Mouse (Mus musculus): ENCODE results near the gene Ltbp1. TPM values are rescaled to one million over a fixed set of nuclear protein-coding genes. Genes with fewer than 3 reads are reported as not detected.

The Ltbp1 gene
- polyA plus RNA-seq, 1 experiment, result 7.6 TPM

DNA sequence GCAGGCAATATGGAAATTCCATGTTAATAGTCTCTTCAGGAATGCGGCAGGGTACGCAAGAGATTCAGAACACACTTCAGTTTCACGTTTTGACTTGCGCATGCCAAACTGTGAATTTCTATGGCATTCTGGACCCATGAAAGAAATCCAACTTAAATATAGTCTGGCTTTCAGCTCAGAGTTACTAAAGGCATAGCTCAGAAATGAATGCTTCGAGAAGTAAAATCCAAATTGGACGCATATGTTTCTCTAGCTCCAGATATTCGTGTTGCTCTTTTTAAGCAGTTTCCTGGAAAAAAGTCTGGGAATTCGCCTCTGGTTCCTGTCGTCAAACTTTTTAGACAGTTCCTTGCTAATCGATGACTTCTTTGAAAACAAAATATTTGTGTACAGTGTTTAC lies 318.4 kb downstream of the Ltbp1 start:
- 91% methylated on average over 10 of the region's 10 CpGs for WGBS
- DNase-seq (ENCODE audit: low read depth, low spot score), result no peak

DNA sequence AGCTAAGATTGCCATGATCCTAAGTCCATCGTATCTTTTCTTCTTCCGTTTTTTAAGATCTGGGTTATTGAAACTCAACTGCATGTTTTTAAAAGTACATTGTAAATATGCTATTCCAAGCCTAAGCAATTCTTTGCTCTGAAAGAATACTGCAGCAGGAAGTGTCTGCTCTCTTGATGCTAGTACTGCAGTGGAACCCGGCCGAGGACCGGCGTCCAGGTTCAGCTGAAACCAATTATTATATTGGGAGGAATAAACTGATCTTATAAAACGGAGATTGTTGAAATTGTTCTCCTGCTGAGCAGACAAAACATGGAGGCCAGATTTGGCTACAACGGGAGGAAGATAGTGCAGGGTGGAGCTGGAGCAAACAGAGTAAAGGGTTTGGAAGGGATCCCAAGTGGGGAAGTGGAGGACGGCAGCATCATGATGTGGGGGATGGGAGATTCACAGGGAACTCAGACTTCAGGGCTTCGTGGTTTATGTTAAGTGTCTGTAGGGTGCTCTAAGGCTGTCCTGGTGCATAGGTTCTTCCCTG lies 322.8 kb downstream of the Ltbp1 start:
- no peak for DNase-seq (ENCODE audit: low read depth, low spot score)
- 61% methylated on average over 10 of the region's 10 CpGs for WGBS

DNA sequence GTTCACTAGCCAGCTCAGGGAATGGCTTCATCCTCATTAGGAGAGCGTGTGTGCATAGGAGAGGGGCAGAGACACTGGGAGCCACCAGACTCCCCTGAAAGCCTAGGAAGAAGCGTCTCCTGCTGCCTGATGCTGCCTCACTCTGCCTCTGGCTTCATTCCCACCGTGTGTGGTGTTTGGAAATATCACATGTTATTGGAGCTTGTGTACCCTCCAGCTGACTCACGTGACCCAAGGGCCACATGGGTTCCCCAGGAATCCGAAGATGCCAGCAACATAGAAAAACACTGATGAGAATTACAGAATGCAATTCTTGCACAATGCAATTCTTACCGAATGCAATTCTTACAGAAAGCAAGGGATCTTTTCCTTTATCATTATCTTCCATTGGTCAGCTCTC lies 325.0 kb downstream of the Ltbp1 start:
- DNase-seq (ENCODE audit: low read depth, low spot score), result no peak
- WGBS, result 82% methylated on average over 6 of the region's 6 CpGs

DNA sequence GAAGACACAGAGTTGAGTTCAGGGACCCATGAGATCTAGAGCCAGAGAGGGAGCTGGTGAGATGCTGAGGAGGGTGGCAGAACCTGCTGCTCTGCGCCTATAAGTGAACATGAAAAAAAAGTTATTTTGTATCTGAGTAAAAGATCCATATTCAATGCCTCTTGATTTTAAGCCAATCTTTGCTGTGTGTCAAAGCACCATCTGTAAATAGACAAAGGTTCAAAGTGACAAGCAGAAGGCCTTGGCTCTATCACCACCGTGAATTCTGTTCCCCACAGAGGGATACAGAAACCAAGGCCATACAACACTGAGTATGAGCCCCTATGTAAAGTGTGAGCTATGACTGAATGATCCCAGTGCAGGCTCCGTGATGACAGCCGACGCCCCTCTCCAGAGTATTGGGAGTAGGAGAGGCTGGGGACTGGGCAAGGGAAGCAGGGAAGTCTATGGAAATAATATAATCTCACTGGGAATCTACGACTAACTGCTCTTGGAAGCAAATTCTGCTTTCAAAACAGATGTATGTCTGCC lies 326.1 kb downstream of the Ltbp1 start:
- 65% methylated on average over 6 of the region's 6 CpGs for WGBS
- no peak for DNase-seq (ENCODE audit: low read depth, low spot score)

DNA sequence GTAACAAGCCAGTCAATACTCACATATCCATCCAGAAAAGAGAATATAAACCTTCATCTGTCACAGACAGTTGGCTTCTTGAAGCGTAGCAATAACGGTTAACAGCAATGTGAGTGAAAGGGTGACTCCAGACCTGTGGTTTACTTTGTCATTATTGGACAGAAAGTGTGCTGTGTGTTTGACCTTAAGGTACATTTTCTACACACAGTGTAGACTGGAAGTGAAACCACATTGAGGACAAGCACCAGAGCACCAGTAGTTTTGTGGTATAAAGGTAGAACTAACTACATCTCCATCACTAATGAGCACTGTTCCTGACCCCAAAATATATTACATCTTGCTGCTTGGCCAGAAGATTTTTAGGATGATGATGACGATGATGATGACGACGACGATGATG lies 326.9 kb downstream of the Ltbp1 start:
- 95% methylated on average over 6 of the region's 6 CpGs for WGBS
- DNase-seq (ENCODE audit: low read depth, low spot score), result no peak

DNA sequence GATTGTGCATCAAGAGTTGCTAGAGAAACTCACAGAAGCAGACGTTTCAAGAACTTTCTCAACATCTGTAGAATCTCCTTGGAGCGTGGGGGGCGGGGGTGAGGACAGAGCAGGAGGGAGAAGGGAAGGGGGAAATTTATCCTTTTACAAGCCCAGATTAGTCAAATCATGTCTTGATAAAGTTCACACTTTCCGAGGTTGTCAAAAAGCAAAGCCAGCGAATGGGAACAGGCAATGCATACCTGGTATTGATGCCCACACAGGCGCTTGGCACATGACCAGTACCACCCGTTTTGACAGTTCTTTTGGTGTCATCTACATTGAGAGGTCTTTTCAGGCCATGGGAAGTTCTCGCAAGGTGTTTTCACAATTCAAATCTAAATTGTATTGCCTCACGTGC lies 327.6 kb downstream of the Ltbp1 start:
- no peak for DNase-seq (ENCODE audit: low read depth, low spot score)
- WGBS, result 88% methylated on average over 9 of the region's 9 CpGs

DNA sequence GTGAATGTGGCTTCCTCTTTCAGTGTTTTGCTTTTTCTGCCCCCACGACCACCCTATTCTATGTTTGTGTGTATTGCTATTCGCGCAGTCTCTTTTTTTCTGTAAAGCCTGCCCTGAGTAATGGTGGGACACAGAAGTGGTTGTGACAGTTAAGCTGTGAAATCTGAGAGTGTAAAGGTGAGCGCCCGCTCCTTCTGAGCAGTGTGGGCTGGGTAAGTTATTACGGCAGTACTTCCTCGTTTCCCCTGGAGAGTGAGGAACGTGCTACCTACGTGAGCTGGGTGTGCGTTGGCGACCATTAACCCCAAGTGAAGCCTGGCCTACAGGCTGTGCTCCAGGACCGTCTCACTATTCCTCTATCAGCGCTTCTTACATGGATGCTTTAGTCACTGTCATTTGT lies 328.4 kb downstream of the Ltbp1 start:
- DNase-seq (ENCODE audit: low read depth, low spot score), result no peak
- 61% methylated on average over 13 of the region's 13 CpGs for WGBS

DNA sequence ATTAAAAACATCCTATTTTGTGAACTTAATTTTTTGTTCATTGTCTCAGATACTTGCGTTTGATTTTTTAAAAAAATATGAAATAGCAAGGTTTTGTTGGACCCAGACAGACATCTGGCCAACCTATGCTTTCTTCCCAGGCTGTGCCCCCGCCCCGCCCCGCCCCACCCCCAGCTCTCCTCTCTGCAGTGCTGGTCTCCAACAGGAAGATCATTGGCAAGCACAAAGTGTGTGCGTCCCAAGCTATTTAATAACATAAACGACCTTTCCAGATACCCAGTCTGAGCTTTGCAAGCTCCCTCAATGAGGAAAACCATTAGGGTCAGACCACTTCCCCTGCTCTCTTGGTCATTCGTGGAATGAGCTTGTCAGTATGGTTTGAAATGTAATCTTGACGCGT lies 330.3 kb downstream of the Ltbp1 start:
- 68% methylated on average over 9 of the region's 9 CpGs for WGBS
- DNase-seq (ENCODE audit: low read depth, low spot score), result no peak

DNA sequence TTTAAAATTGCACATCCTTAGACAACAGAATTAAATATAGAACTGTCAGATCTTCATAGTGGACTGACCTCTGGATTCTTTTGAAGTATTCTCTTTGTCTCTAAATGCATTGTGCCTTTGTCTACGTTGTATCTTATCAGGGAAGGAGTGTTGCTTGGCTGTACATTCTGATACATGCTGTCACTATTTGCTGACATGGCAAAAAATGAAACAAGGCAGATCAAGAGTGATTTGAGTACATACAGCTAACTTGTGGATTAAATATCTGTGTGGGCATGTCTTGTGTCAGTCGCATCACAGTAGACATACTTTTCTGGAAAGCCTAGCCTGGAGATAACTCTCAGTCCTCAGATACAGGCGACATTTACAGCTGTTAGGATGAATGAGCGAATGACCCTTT lies 335.9 kb downstream of the Ltbp1 start:
- DNase-seq (ENCODE audit: low read depth, low spot score), result no peak
- WGBS, result 81% methylated on average over 4 of the region's 4 CpGs

DNA sequence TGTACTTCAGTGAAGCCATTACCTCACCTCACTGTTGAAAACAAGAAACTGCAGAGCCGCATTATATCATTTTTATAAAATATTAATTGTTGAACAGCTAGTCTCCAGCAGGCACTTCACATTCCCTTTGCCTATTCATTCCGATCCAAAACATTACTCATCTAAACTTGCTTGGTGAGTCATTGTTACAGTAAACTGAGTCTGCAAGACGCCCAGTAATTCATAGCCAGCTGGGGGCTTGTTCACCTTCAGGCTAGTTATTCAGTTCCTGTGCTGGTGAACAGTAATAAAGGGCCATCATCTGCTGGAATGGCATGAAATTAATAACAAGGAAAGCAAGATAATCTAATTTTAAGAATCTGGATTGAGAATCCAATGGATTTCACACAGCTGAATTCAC lies 339.7 kb downstream of the Ltbp1 start:
- WGBS, result 68% methylated on average over 3 of the region's 3 CpGs
- no peak for DNase-seq (ENCODE audit: low read depth, low spot score)

DNA sequence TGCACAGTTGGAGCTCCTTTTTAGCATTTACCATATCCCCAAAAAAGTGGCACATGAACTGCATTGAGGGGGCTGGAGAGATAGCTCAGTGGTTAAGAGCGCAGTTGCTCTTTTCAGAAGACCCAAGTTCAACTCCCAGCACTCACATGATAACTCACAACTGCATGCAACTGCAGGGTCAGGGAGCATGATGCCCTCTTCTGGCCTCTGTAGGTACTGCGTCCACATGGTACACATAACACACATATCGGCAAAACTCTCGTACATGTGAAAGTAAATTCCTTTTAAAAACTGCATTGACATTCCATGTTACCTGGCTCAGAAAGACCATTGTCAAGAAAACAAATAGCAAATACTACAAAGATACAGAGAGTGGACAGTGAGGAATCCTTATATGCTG lies 342.0 kb downstream of the Ltbp1 start:
- WGBS, result 99% methylated on average over 4 of the region's 4 CpGs
- no peak for DNase-seq (ENCODE audit: low read depth, low spot score)

DNA sequence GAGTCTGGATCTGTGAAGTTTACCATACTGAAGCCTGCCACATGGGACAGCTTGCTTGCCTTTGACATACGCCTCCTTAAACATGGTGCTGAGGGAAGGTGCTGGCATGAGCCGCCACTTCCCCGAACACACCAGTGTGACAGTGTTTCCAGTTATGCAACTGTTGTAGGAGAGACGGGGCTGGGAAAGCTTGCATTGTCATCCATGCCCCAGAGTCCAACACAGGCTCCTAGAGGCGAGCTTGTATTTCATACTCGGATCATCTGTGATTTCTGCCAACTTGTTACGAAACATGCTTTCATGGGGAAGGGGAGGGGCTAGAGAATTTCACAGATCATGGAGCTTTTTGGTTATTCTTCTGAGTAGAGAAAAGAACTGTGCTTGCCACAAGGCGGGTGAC lies 343.7 kb downstream of the Ltbp1 start:
- WGBS, result 68% methylated on average over 8 of the region's 8 CpGs
- no peak for DNase-seq (ENCODE audit: low read depth, low spot score)

DNA sequence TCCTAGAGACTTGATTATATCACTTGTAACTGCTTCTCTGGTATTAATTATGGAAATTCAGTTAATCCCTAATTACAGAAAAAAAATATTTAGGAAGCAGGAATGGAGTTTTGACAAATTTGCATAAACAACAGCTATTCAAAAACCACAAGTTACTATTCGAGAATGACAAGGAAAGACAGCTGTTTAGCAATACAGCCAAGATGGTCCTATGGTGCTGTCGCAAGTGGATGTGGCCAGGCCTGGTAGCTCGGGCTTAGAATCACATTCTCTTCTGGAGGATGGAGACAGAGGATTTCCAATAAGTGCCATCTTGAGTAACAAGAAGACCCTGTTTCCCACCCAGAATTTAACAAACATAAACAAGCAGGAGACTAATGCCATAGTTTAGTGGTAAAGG lies 344.2 kb downstream of the Ltbp1 start:
- WGBS, result 81% methylated on average over 3 of the region's 3 CpGs

DNA sequence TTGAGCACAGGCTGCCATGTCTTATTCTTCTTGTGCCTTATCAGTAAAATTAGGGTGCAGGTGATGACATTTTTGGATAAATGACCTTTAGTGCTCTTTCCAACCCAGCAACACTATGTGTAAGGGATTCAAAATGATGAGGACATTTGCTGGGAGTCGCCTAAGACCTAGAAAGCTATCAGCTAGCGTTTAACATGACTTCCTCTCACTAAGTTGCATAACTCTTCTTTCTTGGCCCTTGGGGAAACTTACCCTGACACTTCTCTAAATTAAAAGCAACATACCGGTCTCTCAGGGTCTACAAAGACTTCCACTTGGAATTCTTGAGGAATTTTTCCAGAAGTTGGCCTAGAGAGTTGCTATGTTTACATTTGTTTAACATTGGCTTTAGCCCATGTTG lies 348.0 kb downstream of the Ltbp1 start:
- 74% methylated on average over 3 of the region's 3 CpGs for WGBS
- DNase-seq (ENCODE audit: low read depth, low spot score), result no peak

More for the DNA sequence above, 344.2 kb downstream of the Ltbp1 start:
- no peak for DNase-seq (ENCODE audit: low read depth, low spot score)

DNA sequence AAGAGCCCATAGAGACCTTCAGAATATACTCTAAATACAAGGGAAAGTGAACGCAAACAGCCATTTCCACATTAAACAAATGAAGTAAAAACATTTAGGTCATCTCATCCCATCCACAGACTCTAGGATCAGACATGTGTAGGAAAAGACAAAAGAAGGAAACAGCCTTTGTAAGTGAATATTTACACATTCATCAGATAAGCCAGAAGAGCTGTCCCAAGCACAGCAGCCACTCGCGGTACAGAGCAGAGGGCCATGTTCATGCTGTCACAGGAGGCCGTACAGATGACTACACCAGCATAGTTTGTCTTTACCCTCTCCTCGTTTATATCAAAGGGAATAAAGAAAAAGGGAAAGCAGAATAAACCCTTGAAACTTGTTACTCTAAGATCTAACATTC lies 350.1 kb downstream of the Ltbp1 start:
- WGBS, result 59% methylated on average over 5 of the region's 5 CpGs
- no peak for DNase-seq (ENCODE audit: low read depth, low spot score)

DNA sequence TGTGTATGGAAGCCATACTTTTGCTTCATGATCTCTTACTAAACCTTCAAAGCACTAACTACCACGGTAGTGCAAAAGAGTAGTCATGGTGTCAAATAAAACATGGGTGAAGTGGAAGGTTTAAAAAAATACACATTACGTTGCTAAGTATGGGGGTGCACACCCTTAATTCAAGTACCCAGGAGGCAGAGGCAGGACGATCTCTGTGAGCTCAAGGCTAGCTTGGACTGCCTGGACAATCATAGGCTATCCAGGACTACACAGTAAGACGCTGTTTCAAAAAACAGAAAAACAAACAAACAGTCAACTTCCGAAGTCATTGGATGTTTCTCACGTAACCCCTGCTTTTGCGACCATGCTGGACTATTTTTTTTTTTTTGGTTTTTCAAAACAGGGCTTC lies 354.7 kb downstream of the Ltbp1 start:
- no peak for DNase-seq (ENCODE audit: low read depth, low spot score)
- 89% methylated on average over 7 of the region's 7 CpGs for WGBS

DNA sequence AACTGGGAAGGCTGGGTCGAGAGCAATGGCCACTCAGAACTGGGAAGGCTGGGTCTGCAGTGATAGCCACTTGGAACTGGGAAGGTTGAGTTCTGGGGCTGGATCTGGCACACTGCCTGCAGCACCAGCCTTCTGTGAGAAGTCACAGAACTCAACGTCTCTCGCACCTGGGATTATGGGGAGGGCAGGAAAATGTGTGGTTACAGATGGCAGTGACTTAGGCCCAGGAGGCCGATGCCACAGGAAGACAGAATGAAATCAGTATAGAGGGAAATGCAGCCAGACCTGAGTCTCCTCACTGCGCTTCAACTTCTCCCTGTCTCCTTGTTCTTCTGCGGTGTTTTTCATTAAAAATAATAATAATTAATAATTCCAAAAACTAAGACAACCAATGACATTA lies 361.0 kb downstream of the Ltbp1 start:
- WGBS, result 82% methylated on average over 6 of the region's 6 CpGs
- no peak for DNase-seq (ENCODE audit: low read depth, low spot score)

DNA sequence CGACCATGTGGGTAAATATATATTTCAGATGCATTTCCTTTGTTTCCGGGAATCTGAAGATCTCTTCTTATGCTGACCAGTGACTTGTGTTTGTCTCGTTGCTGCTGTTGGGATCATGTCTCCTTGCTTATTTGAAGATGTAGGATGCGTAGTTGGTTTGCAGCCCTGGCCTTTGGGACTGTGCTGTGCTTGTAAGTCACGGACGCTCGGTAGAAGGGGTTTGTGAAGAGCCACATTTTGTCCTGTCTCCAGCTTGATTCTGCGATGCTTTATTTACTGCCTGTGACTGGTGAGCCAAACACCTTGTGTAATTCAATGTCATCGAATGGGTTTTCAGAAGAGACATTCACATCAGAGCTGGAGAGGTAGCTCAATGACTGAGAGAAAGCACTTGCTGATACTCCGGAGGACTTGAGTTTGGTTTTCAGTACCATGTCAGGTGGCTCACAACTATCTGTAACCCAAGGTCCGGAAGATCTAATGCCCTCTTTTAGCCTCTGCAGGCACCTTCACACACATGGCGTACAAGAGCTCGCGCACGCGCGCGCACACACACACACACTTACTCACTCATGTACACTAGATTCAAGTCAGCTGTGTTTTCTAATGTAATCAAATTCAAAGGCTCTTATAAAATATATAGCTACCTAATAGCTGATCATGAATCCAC lies 362.3 kb downstream of the Ltbp1 start:
- 95% methylated on average over 18 of the region's 18 CpGs for WGBS
- no peak for DNase-seq (ENCODE audit: low read depth, low spot score)

DNA sequence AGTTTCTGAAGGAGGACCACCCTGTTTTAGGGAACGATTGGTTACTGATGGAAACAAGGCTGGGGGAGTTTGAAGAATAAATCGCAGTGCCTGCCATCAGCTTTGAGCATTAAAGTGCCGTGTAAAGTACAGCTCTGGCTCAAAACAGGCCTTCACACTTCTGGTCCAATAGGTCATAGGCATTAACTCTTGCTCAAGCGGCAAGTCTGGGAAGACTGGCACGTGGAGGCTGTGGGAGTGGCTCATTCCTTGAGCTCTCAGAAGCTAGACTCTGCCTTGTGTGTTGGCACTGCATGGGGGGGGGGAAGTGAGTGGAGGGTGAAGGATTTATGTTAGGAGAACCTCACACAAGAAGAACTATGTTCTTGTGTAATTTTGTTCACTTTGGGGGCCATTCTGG lies 363.2 kb downstream of the Ltbp1 start:
- DNase-seq (ENCODE audit: low read depth, low spot score), result no peak
- WGBS, result 46% methylated on average over 5 of the region's 5 CpGs

DNA sequence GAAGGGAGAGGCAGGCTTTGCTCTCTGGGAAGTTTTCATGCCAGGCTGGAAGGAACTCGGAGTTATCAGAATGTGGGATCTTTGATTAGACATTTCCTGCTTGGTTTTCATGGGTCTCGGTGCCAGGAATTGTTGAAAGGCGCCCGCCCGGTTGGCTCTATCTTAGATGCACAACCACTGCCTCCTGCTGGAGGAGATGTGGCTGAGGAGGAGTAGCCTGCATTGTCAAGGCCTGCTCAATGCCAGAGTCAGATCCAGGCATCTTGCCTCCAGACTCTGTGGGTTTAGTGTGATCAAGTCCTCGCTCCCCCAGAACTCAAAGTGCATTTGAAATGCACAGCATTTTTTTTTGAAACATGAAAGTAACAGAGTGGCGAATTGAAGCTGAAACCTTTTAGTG lies 364.0 kb downstream of the Ltbp1 start:
- no peak for DNase-seq (ENCODE audit: low read depth, low spot score)
- 43% methylated on average over 7 of the region's 7 CpGs for WGBS

DNA sequence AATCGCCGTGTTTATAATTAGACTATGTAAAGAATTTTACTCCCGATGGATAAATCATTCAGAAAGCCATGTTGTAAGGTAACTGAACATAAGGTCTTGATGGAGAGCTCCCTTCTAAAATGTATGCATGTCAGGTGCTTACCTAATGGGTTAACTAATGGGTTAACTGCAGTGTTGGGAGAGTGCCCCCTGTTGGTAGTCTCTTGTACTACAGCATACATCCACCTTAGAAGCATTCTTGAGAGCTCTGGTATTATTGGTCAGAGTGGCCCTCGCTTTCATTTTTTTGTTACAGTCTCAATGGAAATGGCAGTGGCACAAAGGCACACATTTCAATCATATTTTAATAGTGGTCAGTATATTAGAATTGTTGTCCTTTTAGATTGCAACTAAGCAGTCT lies 364.8 kb downstream of the Ltbp1 start:
- WGBS, result 92% methylated on average over 4 of the region's 4 CpGs
- DNase-seq (ENCODE audit: low read depth, low spot score), result no peak

DNA sequence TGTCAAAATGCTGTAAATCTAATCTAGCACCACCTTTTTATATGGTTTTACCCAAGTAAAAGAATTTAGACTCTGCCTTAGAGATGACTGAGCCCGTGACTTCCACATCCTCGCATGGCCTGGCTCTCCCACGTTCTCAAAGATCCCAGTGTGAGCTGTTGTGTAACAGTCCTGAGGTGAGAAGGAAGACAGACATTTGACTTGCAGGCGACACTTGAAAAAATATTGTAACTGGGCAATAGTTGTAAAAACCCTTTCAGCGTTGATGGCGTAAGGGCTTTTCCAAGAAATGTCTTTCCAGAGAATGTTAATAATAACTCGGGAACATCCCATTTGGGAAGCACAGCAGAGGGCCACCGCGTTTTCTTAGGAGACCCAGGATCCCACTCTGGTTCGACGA lies 366.3 kb downstream of the Ltbp1 start:
- WGBS, result 83% methylated on average over 11 of the region's 11 CpGs
- no peak for DNase-seq (ENCODE audit: low read depth, low spot score)

Data from large intestine, adult 2 months (tissue).